Mouse (Mus musculus) heart, adult 11 months (tissue): ENCODE measurements around the gene Soga3.

ENCODE experiments used
- DNase-seq: peaks from one replicate; pipeline ENCODE4 v3.0.0; 2022

The Soga3 gene

GRCm38 (mm10) chr10:29211453-29211852, 67.8 kb downstream of the Soga3 start, which contains the start of gene 9330159F19Rik:
TSS of gene 9330159F19Rik (plus strand) at chr10:29211606.
- DNase-seq: peak; percentile 97

- DNase-seq: peak; percentile 92
These were observed 70.0 kb downstream of the Soga3 start for GRCm38 (mm10) chr10:29213534-29214100.

- DNase-seq: no peak
These were observed 73.3 kb downstream of the Soga3 start for GRCm38 (mm10) chr10:29216957-29217356.

GRCm38 (mm10) chr10:29217451-29217850, 73.8 kb downstream of the Soga3 start:
- no peak for DNase-seq

GRCm38 (mm10) chr10:29225329-29225728, 81.7 kb downstream of the Soga3 start:
- no peak for DNase-seq

GRCm38 (mm10) chr10:29231208-29231607, 87.6 kb downstream of the Soga3 start:
- no peak for DNase-seq
